Mouse (Mus musculus): ENCODE results near the gene Tcte3.
"Not testable (repeated sequence)": the region's sequence is repeated elsewhere in the genome, so short reads cannot be mapped to it uniquely, and the experiment has no call there.

GRCm38 (mm10) chr17:15023878-15024492 is 17.3 kb downstream of the Tcte3 start:
- not testable (repeated sequence) for TF ChIP-seq CTCF, POLR2A (IDR thresholded peaks at IDR 0.05; ENCODE audit: insufficient read depth, low read depth, low read length)
